Mouse (Mus musculus) MEL-GATA-1-ER (cell line): ENCODE results near the gene Gm5678.
"Not testable (repeated sequence)": the region's sequence is repeated elsewhere in the genome, so short reads cannot be mapped to it uniquely, and the experiment has no call there.

ENCODE experiments used
- DNase-seq: peaks from one replicate; pipeline ENCODE4 v3.0.0-alpha.2; 2012; ENCODE audit warnings: low read depth; ENCODE audit errors: extremely low read depth

Gm5678 gene

DNA sequence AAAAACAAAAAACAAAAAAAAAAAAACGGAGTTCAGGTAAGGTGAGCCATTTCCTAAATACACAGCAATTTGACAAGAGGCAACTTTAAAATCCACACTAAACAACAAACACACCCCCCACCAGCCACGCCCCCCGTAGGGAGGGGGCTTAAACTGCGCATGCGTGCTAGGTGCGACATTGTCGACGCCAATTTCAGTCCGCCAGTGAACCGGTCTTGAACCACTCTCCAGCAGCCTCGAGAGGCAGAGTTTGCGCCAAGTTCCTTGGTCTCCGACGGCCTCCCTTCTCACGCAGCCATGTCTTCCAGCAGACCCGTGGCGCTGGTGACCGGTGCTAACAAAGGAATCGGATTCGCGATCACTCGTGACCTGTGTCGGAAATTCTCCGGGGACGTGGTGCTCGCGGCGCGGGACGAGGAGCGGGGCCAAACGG is 20.2 kb upstream of the Gm5678 start:
- DNase-seq, result peak; percentile 76

DNA sequence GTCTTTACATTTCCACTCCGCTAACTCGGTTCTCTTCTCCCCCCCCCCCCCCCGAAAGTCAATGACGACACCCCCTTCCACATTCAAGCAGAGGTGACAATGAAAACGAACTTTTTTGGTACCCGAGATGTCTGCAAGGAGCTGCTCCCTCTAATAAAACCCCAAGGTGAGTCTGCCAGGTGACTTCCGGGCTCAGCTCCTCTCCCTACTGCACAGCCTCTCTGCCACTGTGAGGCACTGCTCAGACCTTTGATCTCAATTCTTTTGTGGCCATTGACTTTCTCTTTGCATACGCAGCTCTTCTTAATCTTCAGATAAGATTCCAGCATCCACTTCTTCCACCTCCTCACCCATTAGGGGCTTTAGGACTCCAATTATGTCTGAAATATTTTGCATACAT is 19.2 kb upstream of the Gm5678 start:
- DNase-seq, result no peak

DNA sequence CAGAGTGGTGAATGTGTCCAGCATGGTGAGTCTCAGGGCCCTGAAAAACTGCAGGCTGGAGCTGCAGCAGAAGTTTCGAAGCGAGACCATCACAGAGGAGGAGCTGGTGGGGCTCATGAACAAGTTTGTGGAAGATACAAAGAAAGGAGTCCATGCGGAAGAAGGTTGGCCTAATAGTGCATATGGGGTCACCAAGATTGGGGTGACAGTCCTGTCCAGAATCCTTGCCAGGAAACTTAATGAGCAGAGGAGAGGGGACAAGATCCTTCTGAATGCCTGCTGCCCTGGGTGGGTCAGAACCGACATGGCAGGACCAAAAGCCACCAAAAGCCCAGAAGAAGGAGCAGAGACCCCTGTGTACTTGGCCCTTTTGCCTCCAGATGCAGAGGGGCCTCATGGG is 18.1 kb upstream of the Gm5678 start:
- no peak for DNase-seq

DNA sequence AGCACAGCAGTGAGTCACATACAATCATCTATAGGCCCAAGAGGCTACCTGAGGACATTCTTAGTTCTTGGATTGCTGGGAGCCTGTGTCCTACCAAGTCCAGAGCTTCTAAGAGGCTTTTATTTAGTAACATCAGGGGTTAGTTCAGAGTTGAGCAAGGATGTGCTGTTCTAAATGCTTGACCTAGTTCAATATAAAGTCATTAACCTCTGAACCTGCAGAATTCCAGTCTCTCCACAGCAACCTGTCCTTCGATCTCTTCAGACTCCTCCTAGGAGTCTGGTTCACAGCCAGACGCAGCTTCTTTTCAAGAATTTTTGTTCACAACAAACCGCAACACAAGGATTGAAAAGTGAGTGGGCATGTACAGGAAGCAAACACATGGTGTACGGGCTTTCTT is 16.9 kb upstream of the Gm5678 start:
- no peak for DNase-seq

DNA sequence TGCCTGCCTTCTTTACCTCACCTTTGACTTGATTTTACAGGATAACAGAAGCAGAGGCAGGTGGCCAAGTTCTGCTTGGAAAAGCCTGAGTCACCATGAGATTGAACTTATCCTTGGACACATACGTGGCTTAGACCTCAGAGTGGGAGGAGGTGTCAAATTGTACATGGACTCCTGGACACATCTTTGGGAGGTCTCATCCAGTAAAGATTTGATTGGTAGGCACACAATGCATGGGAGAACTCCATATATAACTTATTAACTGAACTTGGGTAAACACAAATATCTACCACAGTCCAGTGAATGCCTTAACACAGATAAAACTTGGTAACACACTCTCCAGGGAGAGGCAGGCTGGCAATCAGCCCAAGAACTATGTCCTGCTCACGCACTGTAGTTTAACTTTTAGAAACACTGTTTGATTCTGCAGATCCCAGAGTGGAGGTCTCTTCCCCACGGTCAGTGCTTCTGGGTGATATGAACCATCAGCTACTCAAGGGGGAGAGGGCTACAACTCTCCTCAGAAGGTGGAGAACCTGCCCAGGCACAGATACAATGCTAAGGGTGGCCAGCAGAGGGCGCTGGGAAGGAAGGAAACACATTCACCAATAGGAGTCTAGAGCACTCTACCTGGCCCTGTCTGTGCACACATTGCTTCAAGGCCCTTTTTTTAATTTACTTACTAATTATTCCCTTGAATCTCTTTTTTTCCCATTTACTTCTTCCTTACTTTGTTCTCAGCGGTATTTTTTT is 12.6 kb upstream of the Gm5678 start:
- no peak for DNase-seq

DNA sequence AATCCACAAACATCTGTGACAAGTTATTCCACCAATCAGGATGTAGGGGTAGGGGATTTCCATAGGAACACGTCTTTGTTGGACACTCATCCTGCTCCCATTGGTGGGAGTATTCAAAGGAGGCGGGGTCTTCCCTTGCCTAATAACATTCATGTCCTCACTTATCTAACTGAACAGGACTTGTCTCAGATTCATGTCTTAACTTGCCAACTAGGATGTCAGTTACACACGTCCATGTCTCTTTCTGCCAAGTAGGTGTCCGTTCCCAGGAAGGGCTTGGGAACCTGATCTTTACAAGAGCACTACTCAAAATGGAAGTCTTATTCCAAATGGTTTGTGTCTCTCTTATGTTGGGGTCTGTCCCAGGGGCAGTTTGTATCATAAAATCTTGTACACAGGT is 4.1 kb upstream of the Gm5678 start:
- DNase-seq, result not testable (repeated sequence)

DNA sequence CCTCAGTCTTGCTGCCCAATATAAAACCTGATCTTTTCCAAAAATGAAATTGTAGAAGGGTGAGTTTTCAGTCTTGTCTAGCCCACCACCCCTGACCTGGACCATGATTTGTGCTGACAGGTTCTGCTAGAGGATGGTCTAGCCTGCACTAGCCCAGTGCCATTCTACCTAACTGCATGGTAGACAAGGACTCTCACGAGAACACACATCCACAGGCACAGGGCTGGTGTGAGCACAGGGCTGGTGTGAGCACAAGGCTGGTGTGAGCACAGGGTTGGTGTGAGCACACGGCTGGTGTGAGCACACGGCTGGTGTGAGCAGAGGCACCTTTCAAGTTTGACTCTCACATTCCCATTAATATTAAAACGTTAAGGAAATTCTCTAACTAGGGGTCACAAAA is 3.2 kb upstream of the Gm5678 start:
- DNase-seq, result no peak

DNA sequence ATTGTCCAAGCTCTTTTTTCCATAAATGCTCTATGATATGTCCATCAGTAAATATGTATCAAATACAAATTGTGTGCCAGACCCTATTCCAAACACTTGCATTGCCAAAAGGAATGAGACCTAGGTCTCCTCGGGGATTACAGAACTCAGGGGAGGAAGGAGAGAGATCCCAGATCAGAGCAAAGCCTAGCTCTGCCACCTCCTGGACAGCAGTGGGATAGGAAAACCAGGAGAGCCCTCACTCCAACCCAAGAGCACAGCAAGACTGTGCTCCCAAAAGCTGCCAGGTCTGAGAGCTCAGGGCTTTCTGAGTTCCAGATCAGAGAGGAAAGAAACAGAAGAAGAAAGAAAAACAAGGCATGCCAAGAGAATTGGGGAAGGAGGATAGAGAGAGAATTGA is 1.2 kb upstream of the Gm5678 start:
- no peak for DNase-seq

DNA sequence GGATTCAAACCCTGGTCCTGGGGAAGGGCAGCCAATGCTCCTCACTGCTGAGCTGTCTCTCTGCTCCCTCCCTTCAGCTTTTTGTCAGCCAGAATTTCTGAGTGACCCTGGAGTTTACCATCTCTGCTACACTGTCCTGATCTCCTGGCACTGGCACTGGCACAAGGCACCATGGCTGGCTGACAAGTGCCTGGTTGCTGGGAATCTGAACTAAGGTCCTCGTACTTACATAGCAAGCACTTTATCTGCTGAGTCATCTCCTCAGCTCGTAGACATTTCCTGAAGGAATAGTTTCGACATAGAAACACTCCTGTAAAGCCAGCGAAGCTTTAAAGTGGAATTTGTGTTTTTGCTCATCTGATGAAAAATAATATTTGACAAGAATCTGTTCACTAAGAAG is 16.1 kb downstream of the Gm5678 start:
- no peak for DNase-seq

DNA sequence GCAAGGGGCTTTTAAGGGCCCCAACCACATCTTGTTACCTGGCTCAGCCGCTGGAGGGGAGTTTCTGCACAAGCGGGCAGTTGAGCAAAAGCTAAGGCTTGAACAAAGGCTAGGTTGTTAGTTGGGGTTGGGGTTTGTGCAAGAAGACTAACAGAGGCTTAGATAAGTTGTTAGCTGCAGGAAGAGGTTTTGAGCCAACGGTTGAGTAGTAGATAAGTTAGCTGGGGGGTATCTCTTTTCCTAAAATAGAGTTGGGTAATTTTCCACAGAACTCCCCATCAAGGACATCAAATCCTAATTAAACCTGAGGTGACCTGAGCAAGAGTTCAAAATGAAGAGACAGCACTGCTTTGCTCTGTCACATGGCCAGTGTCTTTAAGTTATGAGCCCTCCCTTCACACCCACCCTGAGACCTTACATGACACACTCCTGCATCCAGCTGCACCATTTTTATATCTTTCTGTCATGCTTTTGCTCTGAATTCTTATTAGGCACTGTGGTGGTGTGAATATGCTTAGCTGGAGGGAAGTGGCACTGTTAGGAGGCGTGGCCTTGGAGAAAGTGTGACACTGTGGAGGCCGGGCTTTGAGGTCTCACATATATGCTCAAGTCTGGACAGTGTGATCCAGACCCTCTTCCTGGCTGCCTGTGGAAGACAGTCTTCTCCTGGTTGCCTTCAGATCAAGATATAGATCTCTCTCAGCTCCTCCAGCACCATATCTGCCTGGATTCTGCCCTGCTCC is 20.7 kb downstream of the Gm5678 start:
- DNase-seq, result no peak

DNA sequence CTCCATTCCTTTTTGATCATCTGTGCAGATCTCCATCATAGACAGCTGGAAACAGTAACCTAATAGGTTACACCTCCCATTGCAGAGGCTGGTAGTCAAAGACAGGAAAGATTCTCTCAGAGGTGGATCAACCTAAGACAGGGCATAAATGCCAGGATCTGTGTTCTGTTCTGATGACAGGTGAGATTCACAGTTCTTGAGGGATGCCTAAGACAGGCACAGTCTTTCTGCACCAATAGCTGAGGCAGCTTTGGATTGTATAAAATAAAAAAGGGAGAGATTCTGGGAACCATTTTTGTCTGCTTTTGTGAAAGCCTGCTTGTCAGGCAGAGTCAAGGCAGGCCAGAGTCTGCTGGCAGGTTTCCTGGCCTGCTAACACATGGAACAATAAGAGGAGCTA is 40.1 kb downstream of the Gm5678 start:
- no peak for DNase-seq

DNA sequence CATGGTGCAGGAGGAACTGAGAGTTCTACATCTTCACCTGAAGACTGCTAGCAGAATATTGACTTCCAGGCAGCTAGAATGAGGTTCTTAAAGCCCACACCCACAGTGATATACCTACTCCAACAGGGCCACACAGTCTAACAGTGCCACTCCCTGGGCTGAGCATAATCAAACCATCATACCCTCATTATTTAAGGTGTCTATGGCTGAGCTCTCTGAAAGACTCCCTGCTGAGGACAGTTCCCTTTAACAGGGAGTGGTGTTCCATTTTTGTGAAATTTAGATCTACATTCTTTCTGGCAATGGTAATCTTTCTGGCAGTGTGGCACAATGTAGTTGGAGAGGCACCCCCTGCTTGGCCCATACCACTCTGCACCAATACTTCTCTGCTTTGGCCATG is 41.6 kb downstream of the Gm5678 start:
- no peak for DNase-seq

DNA sequence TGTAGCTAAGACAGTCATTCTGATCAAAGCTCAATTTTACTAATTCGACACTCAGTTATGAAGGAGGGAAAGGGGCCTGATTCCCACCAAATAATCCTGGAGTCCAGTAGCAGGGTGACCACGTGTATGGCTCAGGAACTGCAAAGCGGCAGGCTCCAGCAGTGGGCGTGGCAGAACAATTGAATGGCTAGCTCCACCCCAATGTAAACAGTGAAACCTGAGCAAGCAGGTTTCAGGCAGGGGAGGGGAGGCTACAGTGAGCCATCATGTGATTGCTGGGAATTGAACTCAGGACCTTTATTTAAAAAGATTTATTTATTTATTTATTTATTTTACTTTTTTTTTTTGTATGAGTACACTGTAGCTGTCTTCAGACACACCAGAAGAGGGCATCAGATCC is 42.6 kb downstream of the Gm5678 start:
- not testable (repeated sequence) for DNase-seq

DNA sequence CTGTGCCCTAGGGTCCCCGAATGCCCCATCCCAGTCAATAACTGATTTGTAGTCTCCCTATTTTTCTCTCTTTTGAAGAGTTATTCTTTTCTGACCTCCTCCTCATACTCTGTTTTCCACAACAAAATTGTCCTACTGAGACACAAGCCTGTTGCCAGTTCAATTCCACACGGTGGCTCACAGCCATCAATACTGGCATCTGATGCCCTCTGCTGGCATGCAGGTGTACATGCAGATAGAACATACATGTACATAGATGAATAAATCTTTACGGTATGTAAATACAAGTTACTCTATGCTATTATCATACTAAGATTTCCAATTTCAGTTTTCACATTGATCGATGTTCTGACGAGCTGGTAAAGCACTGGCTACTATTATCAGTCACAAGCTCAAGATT is 43.2 kb downstream of the Gm5678 start:
- DNase-seq, result no peak

DNA sequence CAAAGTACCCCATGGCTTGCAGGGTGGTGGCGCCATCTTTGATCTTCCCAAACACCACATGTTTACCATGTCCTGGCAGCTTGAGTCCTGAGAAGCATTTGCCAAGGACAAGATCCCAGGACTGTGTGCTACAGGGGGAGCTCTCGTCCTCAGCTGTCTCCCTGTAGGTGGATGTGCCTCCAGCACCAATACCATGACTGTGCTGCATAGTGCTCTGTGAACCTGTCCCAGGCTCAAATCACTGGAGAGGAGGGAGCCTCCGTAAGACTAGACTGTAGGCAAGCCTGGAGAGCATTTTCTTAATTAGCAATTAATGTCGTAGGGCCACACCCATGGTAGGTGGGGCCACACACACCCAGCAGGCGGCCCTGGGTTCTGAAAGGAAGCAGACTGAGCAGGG is 48.5 kb downstream of the Gm5678 start:
- no peak for DNase-seq

DNA sequence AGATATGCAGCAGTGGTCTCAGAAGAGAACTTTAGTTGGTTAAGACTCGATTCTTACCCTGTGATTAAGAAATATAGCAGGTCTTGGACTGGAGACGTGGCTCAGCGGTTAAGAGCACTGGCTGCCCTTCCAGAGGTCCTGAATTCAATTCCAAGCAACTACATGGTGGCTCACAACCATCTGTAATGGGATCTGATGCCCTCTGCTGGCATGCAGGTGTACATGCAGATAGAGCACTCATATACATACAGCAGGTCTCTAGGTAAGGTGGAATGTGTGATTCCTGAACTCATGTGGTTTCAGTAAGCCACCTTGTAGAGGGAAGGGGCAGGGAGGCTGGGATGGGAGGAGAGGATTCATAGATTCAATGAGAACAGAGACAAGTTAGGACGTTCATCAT is 50.3 kb downstream of the Gm5678 start:
- no peak for DNase-seq

DNA sequence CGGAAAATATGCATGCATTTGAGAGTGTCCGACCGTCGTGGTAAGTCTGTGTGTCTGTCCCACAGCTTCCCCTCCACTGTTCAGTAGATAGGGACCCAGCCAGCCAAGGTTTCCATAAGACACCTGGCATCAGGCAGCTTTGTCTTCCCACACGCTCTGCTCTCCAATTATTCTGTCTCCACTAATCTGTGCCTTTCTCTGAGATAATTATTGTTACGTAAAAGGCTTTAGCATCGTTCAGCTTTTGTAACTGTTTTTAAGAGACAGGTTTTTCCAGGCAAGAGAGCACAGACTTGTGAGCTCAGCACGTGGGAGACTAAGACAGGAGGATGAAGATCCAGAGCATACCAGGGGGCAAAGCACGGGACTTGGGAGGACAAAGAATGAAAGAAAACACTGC is 51.3 kb downstream of the Gm5678 start:
- DNase-seq, result no peak
